Mouse (Mus musculus): ENCODE data around the gene Igf1r.
A peak's percentile ranks its signal among the peaks of the same experiment; 100 is the strongest.

Gene Igf1r

GRCm38 (mm10) chr7:68054956-68055355 is 102.3 kb downstream of the Igf1r start:
- DNase-seq, result no peak

- no peak for DNase-seq
Observed at GRCm38 (mm10) chr7:68057010-68057409, 104.4 kb downstream of the Igf1r start.

DNA sequence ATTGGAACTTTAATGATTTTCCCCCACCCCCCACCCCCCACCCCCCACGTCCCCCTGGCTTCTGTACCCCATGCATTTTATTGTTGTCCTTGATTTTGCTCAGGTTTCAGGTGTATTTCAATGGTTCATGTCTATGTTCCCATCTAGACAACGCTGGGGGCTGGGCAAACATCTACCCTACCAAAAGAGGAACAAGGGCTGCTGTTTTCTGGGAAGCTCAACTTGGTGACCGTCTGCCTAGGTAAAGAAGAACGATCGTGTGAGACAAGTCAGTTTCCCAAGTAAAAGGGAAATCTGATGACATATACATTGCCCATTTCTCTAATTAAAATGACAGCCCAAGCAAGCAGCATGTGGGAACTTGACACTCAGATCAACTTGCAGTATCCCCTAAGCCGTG is 107.1 kb downstream of the Igf1r start:
- no peak for DNase-seq

DNA sequence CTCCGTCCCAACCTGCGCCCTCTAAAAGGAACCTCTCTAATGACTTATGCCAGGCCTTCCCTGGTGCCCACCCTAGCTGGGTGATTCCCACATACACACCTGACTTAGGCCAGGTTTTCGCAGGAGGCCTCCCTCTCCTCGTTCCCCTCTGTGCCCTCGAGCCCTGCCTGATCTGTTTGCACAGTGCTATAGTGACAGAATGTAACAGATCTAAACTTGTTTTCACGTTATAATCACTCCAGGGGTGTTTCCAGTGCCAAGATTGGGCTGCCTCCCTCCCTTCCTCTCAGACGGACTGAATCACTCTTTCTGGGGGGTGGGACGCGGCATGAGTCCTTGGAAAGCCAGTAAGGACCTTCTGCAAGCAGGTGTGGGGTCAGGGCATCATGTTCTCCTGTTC is 108.8 kb downstream of the Igf1r start:
- no peak for DNase-seq

- no peak for DNase-seq
Observed at GRCm38 (mm10) chr7:68062170-68062848, 109.7 kb downstream of the Igf1r start.

- no peak for DNase-seq
Observed at GRCm38 (mm10) chr7:68062849-68063208, 110.2 kb downstream of the Igf1r start.

DNA sequence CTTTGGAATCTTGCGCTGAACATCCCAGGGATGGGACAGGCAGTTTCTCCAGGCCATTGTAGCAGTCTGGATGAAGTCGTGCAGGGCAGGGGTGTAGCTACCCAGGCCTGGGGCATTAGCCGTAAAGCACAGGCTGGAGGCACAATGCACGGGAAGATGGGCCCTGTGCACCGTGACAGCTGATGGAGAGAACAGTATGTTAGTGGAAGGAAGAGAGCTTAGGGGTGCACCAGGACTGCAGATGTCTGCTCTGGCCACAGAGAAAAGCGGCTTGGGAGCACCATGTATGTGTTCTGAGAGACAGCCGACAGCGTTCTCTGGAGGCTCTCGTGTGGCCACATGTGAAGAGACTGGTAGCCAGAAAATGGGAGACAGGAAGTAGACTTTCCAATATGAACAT is 111.1 kb downstream of the Igf1r start:
- DNase-seq, result no peak

DNA sequence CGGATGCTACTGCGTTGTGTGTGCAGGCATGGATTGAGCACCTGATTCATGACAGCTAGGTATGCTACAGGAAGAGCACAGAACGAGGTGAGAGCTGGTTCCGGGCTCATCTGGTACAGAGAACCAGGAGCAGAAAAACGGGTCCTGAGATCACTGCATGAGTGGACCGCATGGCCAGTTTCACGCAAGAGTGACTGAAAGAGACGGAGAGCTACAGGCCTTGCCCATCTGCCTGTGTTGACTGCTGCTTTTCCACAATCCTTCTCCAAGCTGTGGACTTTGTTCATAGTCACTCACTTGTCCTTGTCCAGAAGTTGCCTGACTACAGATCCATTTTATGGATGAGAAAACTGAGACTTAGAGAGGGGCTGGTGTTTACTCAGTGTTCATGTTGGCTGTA is 111.5 kb downstream of the Igf1r start:
- no peak for DNase-seq

- peak; percentile 89 for DNase-seq
Observed at GRCm38 (mm10) chr7:68064647-68065362, 112.2 kb downstream of the Igf1r start.

GRCm38 (mm10) chr7:68065904-68066303 is 113.3 kb downstream of the Igf1r start:
- peak; percentile 67 for DNase-seq

- DNase-seq, result peak; percentile 65
Observed at GRCm38 (mm10) chr7:68067321-68067720, 114.7 kb downstream of the Igf1r start.

DNA sequence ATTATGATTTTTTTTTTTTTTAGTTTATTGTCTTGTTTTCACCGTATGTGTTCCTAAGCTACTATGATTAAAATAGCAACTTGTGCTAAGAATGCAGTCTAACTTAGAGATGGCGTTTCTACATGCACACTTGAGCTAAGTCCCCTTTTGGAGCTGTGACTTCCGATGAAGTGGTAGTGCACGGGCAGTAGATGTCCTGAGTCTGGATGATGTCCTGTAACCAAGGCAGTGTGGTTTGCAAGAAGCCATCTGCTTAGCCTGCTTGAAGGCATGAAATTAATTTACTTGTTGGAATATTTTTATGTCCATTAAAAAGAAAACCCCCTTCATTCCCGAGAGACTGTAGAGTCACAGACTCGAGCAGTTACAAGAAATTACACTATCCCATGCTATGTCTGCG is 116.7 kb downstream of the Igf1r start:
- no peak for DNase-seq

DNA sequence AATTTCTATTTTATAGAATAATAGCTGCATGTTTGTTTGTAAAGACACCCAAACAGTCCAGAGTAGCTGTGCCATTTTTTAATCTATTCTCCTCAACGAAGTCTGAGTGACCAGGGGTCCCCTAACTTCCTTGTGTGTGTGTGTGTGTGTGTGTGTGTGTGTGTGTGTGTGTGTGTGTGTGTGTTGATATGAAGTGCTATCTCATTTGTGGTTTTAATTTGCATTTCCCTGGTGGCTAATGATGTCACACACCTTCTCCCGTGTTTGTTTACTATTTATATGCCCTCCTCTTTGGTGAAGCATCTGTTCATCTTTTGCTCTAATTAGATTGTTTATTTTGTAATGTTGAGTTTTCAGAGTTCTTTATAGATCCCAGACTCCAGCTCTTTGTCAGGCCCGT is 117.4 kb downstream of the Igf1r start:
- no peak for DNase-seq

DNA sequence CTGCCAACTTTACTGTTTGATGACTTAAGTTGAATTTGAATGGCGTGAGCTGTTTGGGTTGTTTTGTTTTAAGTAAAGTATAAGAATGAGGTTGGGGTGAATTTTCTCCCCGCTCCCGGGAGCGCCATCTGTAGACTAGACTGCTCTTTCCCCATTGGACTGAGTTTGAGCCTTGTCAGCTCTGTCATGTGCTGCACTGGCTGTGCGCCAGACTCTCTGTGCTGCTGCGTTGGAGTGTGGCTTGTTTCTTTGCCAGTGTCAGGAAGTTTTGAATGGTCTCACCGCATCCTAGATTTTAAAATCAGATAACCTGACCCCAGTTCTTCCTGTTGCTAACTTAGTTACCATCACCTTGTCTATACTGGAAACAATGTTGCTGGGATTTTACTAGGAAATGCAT is 118.0 kb downstream of the Igf1r start:
- peak; percentile 91 for DNase-seq

DNA sequence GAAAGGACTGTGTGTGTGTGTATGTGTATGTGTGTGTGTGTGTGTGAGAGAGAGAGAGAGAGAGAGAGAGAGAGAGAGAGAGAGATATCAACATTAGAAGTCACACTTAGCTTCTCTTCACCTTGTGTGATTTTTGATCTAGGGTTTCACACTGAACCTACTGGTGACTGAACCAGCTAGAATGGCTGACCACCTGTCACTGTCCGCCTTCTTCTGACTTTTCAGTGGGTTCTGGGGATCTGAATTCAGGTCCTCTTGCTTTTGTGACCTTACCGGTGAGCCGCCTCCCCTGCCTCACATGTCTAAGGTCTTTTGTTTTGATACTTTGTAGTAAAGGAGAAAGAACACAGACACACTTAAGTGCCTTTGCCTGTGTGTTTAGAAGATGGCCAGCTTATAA is 118.4 kb downstream of the Igf1r start:
- peak; percentile 27 for DNase-seq

DNA sequence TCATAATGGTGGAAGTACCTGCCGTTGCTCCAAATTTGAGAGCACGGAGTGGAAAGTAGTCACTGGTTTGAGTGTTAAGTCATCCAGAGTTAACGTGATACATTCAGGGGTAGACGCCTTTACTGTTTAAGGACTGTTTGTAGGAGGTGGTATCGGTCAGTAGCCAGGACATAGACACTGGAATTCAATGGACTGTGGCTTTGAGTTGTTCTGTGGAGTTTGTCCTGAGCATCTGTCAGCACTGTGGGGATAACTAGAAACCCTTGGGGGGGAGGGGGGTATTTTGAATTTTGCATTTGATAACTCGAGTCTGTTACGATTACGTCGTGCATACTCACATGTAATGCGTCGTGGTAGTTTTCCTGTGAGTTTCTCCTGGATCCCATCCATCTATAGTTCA is 119.1 kb downstream of the Igf1r start:
- peak; percentile 68 for DNase-seq

- DNase-seq, result peak; percentile 93
Observed at GRCm38 (mm10) chr7:68072524-68073459, 120.2 kb downstream of the Igf1r start.

DNA sequence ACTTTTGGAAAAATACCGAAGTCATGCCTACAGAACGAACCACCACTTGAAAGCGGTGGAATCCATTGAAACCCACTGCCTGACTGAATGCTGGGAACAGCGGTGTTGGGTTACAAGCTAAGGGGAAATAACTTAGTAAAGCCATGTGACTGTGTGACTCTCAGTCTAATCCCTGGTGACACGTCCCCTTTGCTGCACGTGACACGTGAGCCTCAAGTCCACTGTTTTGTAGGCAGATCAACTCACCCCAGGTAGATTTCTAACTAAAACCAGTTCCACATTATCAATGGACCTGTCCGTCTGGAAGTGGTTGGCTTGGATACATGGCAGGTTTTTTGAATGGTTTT is 120.8 kb downstream of the Igf1r start:
- peak; percentile 80 for DNase-seq

DNA sequence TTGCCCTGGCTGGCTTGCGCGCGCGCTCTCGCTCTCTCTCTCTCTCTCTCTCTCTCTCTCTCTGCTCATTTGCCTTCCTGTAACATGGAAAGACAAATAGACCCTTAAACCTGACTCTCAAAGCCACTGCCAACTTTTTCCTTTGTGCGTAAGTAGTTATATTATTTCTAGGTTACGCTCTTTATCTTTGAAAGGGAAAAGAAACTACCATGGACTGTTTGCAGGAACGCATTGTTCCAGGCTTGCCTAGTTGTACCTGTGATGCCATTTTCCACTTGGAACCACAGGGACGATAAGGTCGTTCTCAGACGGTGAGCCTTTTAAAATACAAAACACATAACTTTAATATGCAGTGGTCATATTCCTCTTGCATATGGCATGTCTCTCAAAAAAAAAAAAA is 122.1 kb downstream of the Igf1r start:
- no peak for DNase-seq

- DNase-seq, result no peak
Observed at GRCm38 (mm10) chr7:68075401-68075800, 122.8 kb downstream of the Igf1r start.

DNA sequence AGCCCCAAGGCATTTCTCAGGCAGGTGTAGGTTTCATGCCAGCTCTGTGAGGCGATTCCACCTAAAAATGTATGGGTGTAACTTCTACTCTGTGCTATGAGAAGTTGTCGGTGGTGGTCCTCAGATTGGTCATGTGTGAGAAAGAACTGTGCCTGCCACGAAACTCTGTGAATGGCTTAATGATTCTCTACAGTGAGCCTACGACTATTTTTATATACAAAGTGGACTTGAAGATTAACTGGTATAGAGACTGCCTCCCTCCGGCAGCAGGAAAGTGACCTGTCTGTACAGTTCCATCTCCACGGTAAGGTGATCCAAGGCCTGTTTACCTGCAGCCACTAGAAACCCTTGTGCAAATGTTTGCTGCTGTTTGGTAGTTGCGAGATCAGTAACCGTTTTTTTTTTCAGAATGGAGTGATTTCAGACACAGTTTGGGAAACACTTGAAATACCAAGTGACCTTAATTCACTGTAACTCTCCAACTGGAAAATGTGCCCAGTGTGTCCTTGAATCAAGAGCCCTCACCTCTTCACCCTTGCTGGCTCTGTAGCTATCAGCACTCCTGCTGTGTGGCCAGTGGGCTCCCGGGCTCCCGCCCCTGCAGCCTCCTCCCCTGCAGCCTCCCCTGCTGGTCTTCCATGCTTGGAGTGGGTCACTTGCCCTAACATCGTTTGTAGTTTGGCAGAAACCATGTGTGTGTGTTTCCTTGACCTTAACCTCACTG is 127.7 kb downstream of the Igf1r start:
- DNase-seq, result peak; percentile 85

DNA sequence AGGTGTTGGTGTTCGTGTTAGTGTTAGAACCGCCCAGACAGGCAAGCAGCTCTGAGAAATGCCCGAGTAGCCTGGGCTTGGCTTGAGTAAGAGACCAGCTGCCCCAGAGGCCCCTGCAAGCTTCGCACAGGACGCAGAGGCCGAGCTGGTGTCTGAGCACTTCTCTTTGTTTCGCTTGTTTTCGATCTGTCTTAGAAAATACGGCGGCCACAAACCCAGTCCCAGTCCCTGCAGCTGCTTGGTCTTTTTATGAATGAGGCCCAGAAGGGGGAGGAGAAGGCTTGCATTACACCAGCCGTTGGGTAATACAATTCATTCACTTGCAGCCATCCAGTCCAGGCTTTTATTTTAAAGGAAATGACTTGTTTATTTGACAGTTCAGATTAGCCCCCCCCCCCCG is 132.7 kb downstream of the Igf1r start:
- peak; percentile 47 for DNase-seq

GRCm38 (mm10) chr7:68085870-68086341 is 133.3 kb downstream of the Igf1r start:
- DNase-seq, result peak; percentile 78
